Mouse (Mus musculus) CH12.LX (cell line): Measurements from ENCODE around the gene Cradd. TPM values are rescaled to one million over a fixed set of nuclear protein-coding genes. Genes with fewer than 3 reads are reported as not detected.

Source experiments
- DNase-seq: peaks from one replicate; pipeline ENCODE4 v3.0.0-alpha.2; 2013; ENCODE audit errors: extremely low read depth
- H3K27ac ChIP-seq: 2 replicates; pipeline ENCODE4 v1.5.1; 2012; ENCODE audit warnings: low read depth, mild to moderate bottlenecking, control low read depth, moderate library complexity; ENCODE audit not compliant: insufficient read depth
- H3K27me3 ChIP-seq: replicated peaks from 2 replicates; pipeline ENCODE3; 2012; ENCODE audit warnings: inconsistent platforms
- H3K36me3 ChIP-seq, 2 experiments: replicated peaks in 1 of 2; 2 replicates each; pipeline versions ENCODE3 to v1.6.1; 2012; ENCODE audit warnings: inconsistent platforms in 1 of 2, low read length in 1 of 2, mild to moderate bottlenecking in 1 of 2, mixed read lengths in 1 of 2, moderate library complexity in 1 of 2; ENCODE audit not compliant: control insufficient read depth in 1 of 2, insufficient read depth in 1 of 2
- H3K4me1 ChIP-seq, 2 experiments: 2 replicates each; pipeline ENCODE4 v1.6.1; 2012; ENCODE audit warnings: inconsistent platforms in 1 of 2, moderate library complexity in 1 of 2; ENCODE audit not compliant: insufficient read depth in 2 of 2, control insufficient read depth in 1 of 2
- H3K4me2 ChIP-seq: 2 replicates; pipeline ENCODE4 v1.6.1; 2012; ENCODE audit warnings: low read depth, mild to moderate bottlenecking, control low read depth; ENCODE audit not compliant: poor library complexity, insufficient read depth, severe bottlenecking
- H3K4me3 ChIP-seq, 3 experiments: fragments of 150-350 bp in 1 of 3; sonication (generic) in 1 of 3; replicated peaks in 1 of 3; 2 replicates each; pipeline versions ENCODE3 to v1.5.1; 2011 to 2012; ENCODE audit warnings: low read depth in 2 of 3, low read length in 2 of 3, mild to moderate bottlenecking in 2 of 3, moderate library complexity in 2 of 3, control low read depth in 1 of 3, improper control_type of control experiment in 1 of 3, inconsistent platforms in 1 of 3, mixed read lengths in 1 of 3; ENCODE audit not compliant: poor library complexity in 1 of 3
- H3K79me2 ChIP-seq: replicated peaks from 2 replicates; pipeline ENCODE4 v1.6.1; 2012; ENCODE audit warnings: mild to moderate bottlenecking, moderate library complexity; ENCODE audit not compliant: control insufficient read depth, poor library complexity, insufficient read depth, severe bottlenecking; ENCODE audit errors: extremely low read depth
- H3K9ac ChIP-seq: 2 replicates; pipeline ENCODE4 v1.6.1; 2012; ENCODE audit warnings: low read depth, mild to moderate bottlenecking, control low read depth, moderate library complexity; ENCODE audit not compliant: insufficient read depth
- H3K9me3 ChIP-seq: replicated peaks from 2 replicates; pipeline ENCODE3; 2012; ENCODE audit warnings: low read length, inconsistent platforms, mixed read lengths
- CHD2 ChIP-seq: IDR thresholded peaks from 2 replicates; pipeline ENCODE4 v1.6.1; 2011; ENCODE audit warnings: low read length, improper control_type of control experiment
- E2F4 ChIP-seq: IDR thresholded peaks from 2 replicates; pipeline ENCODE4 v1.6.1; 2011; ENCODE audit warnings: low read depth, low read length, improper control_type of control experiment; ENCODE audit not compliant: insufficient replicate concordance
- IRF4 ChIP-seq: IDR thresholded peaks from 2 replicates; pipeline ENCODE4 v1.6.1; 2014; ENCODE audit warnings: low read depth, mild to moderate bottlenecking, inconsistent platforms, low read length, improper control_type of control experiment
- MAFK ChIP-seq: IDR thresholded peaks from 2 replicates; pipeline ENCODE4 v1.6.1; 2011; ENCODE audit warnings: low read length, improper control_type of control experiment; ENCODE audit not compliant: insufficient replicate concordance
- MAZ ChIP-seq: IDR thresholded peaks from 2 replicates; pipeline ENCODE4 v1.6.1; 2012; ENCODE audit warnings: low read depth, mild to moderate bottlenecking, inconsistent platforms, low read length, improper control_type of control experiment, moderate library complexity
- MEF2A ChIP-seq: IDR thresholded peaks from 2 replicates; pipeline ENCODE4 v1.6.1; 2014; ENCODE audit warnings: low read depth, mild to moderate bottlenecking, inconsistent platforms, low read length, improper control_type of control experiment, borderline replicate concordance
- MYC ChIP-seq: IDR thresholded peaks from 2 replicates; pipeline ENCODE4 v1.6.1; 2011; ENCODE audit warnings: low read depth, mild to moderate bottlenecking, improper control_type of control experiment, low read length
- POLR2AphosphoS2 ChIP-seq: IDR thresholded peaks from 2 replicates; pipeline ENCODE4 v1.6.1; 2011; ENCODE audit warnings: low read depth, low read length, improper control_type of control experiment
- RAD21 ChIP-seq: IDR thresholded peaks from 2 replicates; pipeline ENCODE4 v1.6.1; 2011; ENCODE audit warnings: low read depth, mild to moderate bottlenecking, low read length, improper control_type of control experiment, moderate library complexity
- RCOR1 ChIP-seq: conservative IDR thresholded peaks from 2 replicates; pipeline ENCODE4 v1.6.1; 2012; ENCODE audit warnings: low read depth, mild to moderate bottlenecking, inconsistent platforms, low read length, improper control_type of control experiment
- TCF12 ChIP-seq: IDR thresholded peaks from 2 replicates; pipeline ENCODE4 v1.6.1; 2014; ENCODE audit warnings: low read depth, mild to moderate bottlenecking, inconsistent platforms, low read length, improper control_type of control experiment
- UBTF ChIP-seq: IDR thresholded peaks from 2 replicates; pipeline ENCODE4 v1.6.1; 2012; ENCODE audit warnings: low read depth, mild to moderate bottlenecking, inconsistent platforms, low read length, improper control_type of control experiment, moderate library complexity
- ZMIZ1 ChIP-seq: IDR thresholded peaks from 2 replicates; pipeline ENCODE4 v1.6.1; 2012; ENCODE audit warnings: low read depth, mild to moderate bottlenecking, inconsistent platforms, low read length, improper control_type of control experiment
- dilution Hi-C: fragments of 300-500 bp; cut with MboI; formaldehyde crosslinking; loops from 2 replicates; pipeline ENCODE4 v1.14.3; 2020; ENCODE audit warnings: low sequenced_read_pairs; ENCODE audit not compliant: extremely low pct_unique_long_range_greater_than_20kb, extremely low pct_ligation_motif_present
- in situ Hi-C: fragments of 300-500 bp; cut with MboI; formaldehyde crosslinking; loops from 3 replicates; pipeline ENCODE4 v1.14.3; 2019; ENCODE audit warnings: low sequenced_read_pairs, low pct_ligation_motif_present, low pct_unique_long_range_greater_than_20kb, mixed read lengths
- polyA plus RNA-seq: library from polyadenylated mRNA; unstranded; fragments of >175 nt; gene quantifications from 2 replicates; pipeline ENCODE4 v1.2.1, GENCODE M21; 2012; ENCODE audit warnings: low read depth; ENCODE audit not compliant: insufficient read length
- total RNA-seq, 2 experiments: library from RNA; depleted of rRNA; stranded (reverse); fragments of 300-350 nt in 1 of 2; fragments of >200 nt in 1 of 2; gene quantifications; 2 replicates each; pipeline ENCODE4 v1.2.3; 2012 to 2014

Cradd gene
- total and polyA plus RNA-seq, 3 experiments: 5.6 to 8.8 (median 5.6) TPM

- Histone ChIP-seq H3K9ac (no peak overlapping the region), H3K27ac (no peak overlapping the region), H3K9me3 (no peaks in the 10 kb centered on the region), H3K79me2 (no peaks in the 10 kb centered on the region), H3K36me3 (peaks cover 0 to 18% of the 10 kb centered on the region in 2 experiments), H3K4me3 (no peak overlapping the region), H3K4me1 (peaks cover 4 to 24% of the 10 kb centered on the region in 2 experiments; a peak in 2 of 4 replicates), H3K4me2 (no peak overlapping the region), H3K27me3 (no peaks in the 10 kb centered on the region)
- DNase-seq: no peak
- TF ChIP-seq CHD2 (no peak), MEF2A (no peak), E2F4 (no peak)
- in situ Hi-C loops (loop anchor here (10.0 kb wide), 1 partner anchor 215 kb away; no protein-coding TSS in a partner anchor), dilution Hi-C loops (no loop called here)
These were observed 14.3 kb downstream of the Cradd start for GRCm38 (mm10) chr10:95309412-95310322.

DNA sequence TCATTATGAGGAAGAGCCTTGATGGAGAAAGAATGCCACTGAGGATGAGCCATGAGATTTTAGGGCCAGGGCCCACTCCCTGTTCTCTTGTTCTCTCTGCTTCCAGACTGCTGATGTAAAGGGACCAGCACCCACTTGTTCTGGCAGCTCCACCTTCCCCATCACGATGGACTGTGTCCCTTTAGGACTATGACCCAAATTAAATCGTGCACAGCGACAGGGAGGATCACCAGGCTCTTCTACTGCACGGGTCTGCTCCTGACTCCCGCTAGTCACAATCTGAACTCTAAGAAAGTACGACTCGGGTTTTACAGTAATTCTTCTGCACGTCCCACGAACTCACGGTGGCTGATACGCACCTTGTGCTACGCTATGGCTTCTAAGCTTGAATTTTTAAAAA is 14.9 kb downstream of the Cradd start:
- Histone ChIP-seq H3K27me3 (no peaks in the 10 kb centered on the region), H3K27ac (no peak overlapping the region), H3K4me1 (peaks cover 6 to 24% of the 10 kb centered on the region in 2 experiments; a peak in 3 of 4 replicates), H3K9me3 (no peaks in the 10 kb centered on the region), H3K9ac (no peak overlapping the region), H3K36me3 (peaks cover 0 to 18% of the 10 kb centered on the region in 2 experiments), H3K4me3 (no peak overlapping the region), H3K4me2 (no peak overlapping the region), H3K79me2 (no peaks in the 10 kb centered on the region)
- DNase-seq: no peak
- in situ Hi-C loops (no loop called here), dilution Hi-C loops (no loop called here)
- TF ChIP-seq RCOR1 (no peak), RAD21 (no peak), MAZ (no peak), POLR2AphosphoS2 (no peak), UBTF (no peak), IRF4 (no peak), MAFK (no peak), ZMIZ1 (no peak)

- DNase-seq: no peak
- H3K4me3 ChIP-seq: no peak overlapping the region
- H3K36me3 ChIP-seq: peaks cover 0 to 18% of the 10 kb centered on the region in 2 experiments
- H3K4me2 ChIP-seq: no peak overlapping the region
- peaks cover 2 to 23% of the 10 kb centered on the region in 2 experiments; a peak in 3 of 4 replicates for H3K4me1 ChIP-seq
- no peaks in the 10 kb centered on the region for H3K9me3 ChIP-seq
- no peaks in the 10 kb centered on the region; the same call in 1 of the 2 replicates for H3K79me2 ChIP-seq
- no peak overlapping the region for H3K27ac ChIP-seq
- no peaks in the 10 kb centered on the region for H3K27me3 ChIP-seq
- dilution Hi-C loops (no loop called here), in situ Hi-C loops (no loop called here)
- no peak overlapping the region for H3K9ac ChIP-seq
- no peak for TF ChIP-seq TCF12
- TF ChIP-seq MYC: no peak
- TF ChIP-seq RAD21: no peak
These were observed 16.0 kb downstream of the Cradd start for GRCm38 (mm10) chr10:95307916-95308315.
